Mouse (Mus musculus): ENCODE measurements at regions not wholly inside any gene's neighbourhood (a gene's known extent, or its start where the extent isn't known, plus 50 kb on each side); places are given as distances from the start of the nearest gene placed in this dataset.

- no peak for DNase-seq (ENCODE audit: extremely low read depth, low read depth, low spot score)
These were observed 535.4 kb upstream of the Cntnap5b start for GRCm38 (mm10) chr1:99237214-99237613.

GRCm38 (mm10) chr1:99285612-99286011 lies 487.0 kb upstream of the Cntnap5b start:
- DNase-seq (ENCODE audit: extremely low read depth, low read depth, low spot score), result no peak

- DNase-seq (ENCODE audit: extremely low read depth, low read depth, low spot score), result no peak
These were observed 484.7 kb upstream of the Cntnap5b start for GRCm38 (mm10) chr1:99287834-99288233.

- DNase-seq (ENCODE audit: extremely low read depth, low read depth, low spot score), result no peak
These were observed 473.4 kb upstream of the Cntnap5b start for GRCm38 (mm10) chr1:99299139-99299538.

- DNase-seq (ENCODE audit: extremely low read depth, low read depth, low spot score), result no peak
These were observed 455.4 kb upstream of the Cntnap5b start for GRCm38 (mm10) chr1:99317043-99317709.

- peak; percentile 34 for DNase-seq (ENCODE audit: extremely low read depth, low read depth, low spot score)
These were observed 454.9 kb upstream of the Cntnap5b start for GRCm38 (mm10) chr1:99317710-99318066.
